Mouse (Mus musculus): Measurements from ENCODE around the gene Tcl1b2. TPM values are rescaled to one million over a fixed set of nuclear protein-coding genes. Genes with fewer than 3 reads are reported as not detected.

Gene Tcl1b2
- polyA plus RNA-seq (2016; fragmentation: Nextera tagmentation; extraction: Ambion mirVana), result not detected in 2 replicates

DNA sequence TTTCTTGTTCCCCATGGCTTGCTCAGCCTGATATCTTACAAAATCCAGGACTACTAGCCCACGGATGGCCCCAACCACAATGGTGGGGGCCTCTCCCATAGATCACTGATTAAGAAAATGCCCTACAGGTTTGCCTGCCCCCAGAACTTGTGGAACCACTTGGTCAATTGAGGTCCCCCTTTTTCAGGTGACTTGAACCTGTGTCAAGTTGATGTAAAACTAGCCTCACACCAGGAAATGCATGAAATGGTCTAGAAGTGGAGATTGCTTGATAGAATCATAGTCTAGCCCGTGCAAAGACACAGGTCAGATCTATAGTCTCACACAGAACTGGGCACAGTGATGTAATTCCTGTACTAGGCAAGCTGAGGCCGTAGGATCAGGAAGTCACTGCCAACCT, at the start of gene Tcl1b2:
TSS of gene Tcl1b2 (plus strand) at position 301 of the 400 bp plus-strand sequence.
- no peak for ATAC-seq (ENCODE audit: low FRiP score)
- no peak within 1 kb of the TSS for H3K9ac ChIP-seq
- no peaks in the 10 kb centered on the region for H3K9me3 ChIP-seq
- no peak within 1 kb of the TSS for H3K4me2 ChIP-seq
- WGBS, result 83% methylated on average over 3 of the region's 3 CpGs
- no peaks in the 10 kb centered on the region for H3K4me1 ChIP-seq
- no peak within 1 kb of the TSS for H3K27ac ChIP-seq
- H3K4me3 ChIP-seq (replicated peaks), result no peak within 1 kb of the TSS
- H3K36me3 ChIP-seq (replicated peaks), result no peaks in the 10 kb centered on the region
- H3K27me3 ChIP-seq, result no peaks in the 10 kb centered on the region

DNA sequence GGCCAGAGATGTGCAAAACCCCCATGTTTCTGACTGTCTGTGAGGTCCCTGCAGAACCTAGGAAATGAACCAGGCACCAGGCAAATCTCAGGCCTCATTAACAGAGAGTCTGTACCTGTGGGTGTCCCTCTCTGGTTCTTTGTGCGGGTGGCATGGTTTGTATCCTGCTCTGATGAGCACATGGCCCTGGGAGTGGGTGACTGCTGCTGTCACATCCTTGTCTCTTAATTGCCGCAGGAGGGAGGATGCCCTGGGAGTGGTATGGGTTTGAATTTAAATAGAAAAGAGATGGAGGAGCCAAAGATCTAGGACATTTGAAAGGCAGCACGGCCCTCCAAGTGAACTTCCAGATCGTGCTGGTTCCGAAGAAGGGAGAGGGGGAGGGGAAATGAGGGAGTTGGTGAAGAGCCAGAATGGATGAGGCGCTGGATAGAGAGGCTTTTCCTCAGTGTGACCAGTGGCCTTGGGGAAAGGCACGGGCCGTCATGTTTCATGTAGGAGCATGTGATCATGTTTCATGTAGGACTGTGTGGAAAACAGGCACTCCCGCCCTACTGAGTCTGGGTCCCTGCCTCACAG, 46.3 kb upstream of the Tcl1b2 start:
- no peak for ATAC-seq (ENCODE audit: low FRiP score)
- no peaks in the 10 kb centered on the region for H3K36me3 ChIP-seq (replicated peaks)
- no peaks in the 10 kb centered on the region for H3K9me3 ChIP-seq
- 58% methylated on average over 9 of the region's 9 CpGs for WGBS
- H3K4me2 ChIP-seq, result no peak overlapping the region
- H3K9ac ChIP-seq, result no peak overlapping the region; the same call in 1 of the 2 replicates
- H3K4me1 ChIP-seq, result peaks cover 10% of the 10 kb centered on the region
- no peak overlapping the region for H3K27ac ChIP-seq
- H3K27me3 ChIP-seq, result peaks cover 6% of the 10 kb centered on the region; the same call in 1 of the 2 replicates
- no peak overlapping the region for H3K4me3 ChIP-seq (replicated peaks)

- H3K4me1 ChIP-seq, result peaks cover 10% of the 10 kb centered on the region
- H3K9ac ChIP-seq, result no peak overlapping the region
- no peaks in the 10 kb centered on the region for H3K9me3 ChIP-seq
- 0 out of 2 replicates have a peak, but pooled peaks have one; percentile 44 for ATAC-seq (ENCODE audit: low FRiP score)
- H3K4me3 ChIP-seq (replicated peaks), result no peak overlapping the region
- H3K4me2 ChIP-seq, result no peak overlapping the region
- peaks cover 6% of the 10 kb centered on the region; the same call in 1 of the 2 replicates for H3K27me3 ChIP-seq
- H3K36me3 ChIP-seq (replicated peaks), result no peaks in the 10 kb centered on the region
- WGBS, result 55% methylated on average over 8 of the region's 8 CpGs
- H3K27ac ChIP-seq, result no peak overlapping the region
Observed at GRCm38 (mm10) chr12:105102901-105103300, 42.9 kb upstream of the Tcl1b2 start.

DNA sequence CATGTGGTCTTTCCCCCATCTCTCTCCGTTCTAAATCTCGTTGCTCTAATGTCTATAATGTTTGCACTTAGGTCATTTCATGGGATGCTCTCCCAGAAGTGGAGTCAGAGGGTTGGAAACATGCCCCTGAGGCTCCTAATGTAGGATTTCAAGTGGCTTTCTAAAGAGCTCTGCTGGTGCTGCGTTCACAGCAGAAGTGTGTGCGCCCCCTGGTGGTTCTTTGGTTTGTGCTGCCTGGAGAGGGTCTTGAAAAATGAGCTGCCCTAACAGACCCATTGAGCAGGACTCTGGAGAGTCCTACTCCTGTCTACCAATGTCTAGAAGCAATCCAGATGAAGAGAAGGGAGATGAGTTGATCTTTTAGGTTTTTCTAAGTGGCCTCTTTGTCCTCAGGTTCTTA, 41.8 kb upstream of the Tcl1b2 start:
- Histone ChIP-seq H3K9me3 (no peaks in the 10 kb centered on the region), H3K36me3 (replicated peaks) (no peaks in the 10 kb centered on the region), H3K9ac (no peak overlapping the region), H3K27ac (no peak overlapping the region), H3K4me1 (peaks cover 10% of the 10 kb centered on the region), H3K4me3 (replicated peaks) (no peak overlapping the region), H3K4me2 (no peak overlapping the region), H3K27me3 (peaks cover 6% of the 10 kb centered on the region; the same call in 1 of the 2 replicates)
- no peak for ATAC-seq (ENCODE audit: low FRiP score)
- 9% methylated on average over 4 of the region's 4 CpGs for WGBS

DNA sequence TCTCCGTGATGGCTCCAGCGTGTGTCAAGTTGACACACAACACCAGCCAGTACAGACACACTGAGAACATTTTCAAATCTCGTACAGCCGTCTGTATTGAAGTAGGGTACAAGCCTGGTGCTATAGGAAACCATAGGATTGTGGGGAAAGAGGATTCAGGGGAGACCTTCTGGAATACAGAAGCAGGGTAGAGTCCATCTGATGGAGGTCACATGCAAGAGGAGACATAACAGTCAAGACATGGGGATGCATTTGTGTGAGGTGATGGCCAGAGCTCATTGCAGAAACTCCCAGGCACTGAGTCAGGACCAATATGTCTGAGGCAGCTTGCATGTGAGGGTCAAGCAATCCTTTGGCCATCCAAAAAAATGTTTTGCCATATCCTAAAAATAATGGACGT, 40.5 kb upstream of the Tcl1b2 start:
- H3K4me3 ChIP-seq (replicated peaks), result no peak overlapping the region

DNA sequence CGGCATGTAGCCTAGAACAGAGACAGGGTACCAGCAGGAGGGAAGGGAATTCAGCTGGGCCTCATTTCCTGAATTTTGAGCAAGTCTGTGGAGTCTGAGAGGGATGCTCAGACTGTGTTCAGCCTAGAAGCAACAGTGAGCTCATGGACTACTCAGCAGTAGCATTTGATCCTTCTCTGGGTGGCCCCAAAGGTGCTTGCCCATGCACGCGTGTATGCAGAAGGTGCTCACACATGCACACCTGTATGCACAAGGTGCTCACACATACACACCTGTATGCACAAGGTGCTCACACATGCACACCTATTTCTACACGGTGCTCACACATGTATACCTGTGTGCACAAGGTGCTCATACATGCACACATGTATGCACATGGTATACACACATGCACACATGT, 37.0 kb upstream of the Tcl1b2 start:
- 91% methylated on average over 4 of the region's 4 CpGs for WGBS
- no peaks in the 10 kb centered on the region; the same call in 1 of the 2 replicates for H3K27me3 ChIP-seq

More for the DNA sequence above, 40.5 kb upstream of the Tcl1b2 start:
- no peak for ATAC-seq (ENCODE audit: low FRiP score)
- WGBS, result 85% methylated on average over 5 of the region's 5 CpGs
- H3K4me1 ChIP-seq, result peaks cover 10% of the 10 kb centered on the region
- H3K27ac ChIP-seq, result no peak overlapping the region
- no peaks in the 10 kb centered on the region for H3K36me3 ChIP-seq (replicated peaks)
- H3K27me3 ChIP-seq, result peaks cover 6% of the 10 kb centered on the region; the same call in 1 of the 2 replicates
- H3K9ac ChIP-seq, result no peak overlapping the region
- no peak overlapping the region for H3K4me2 ChIP-seq
- H3K9me3 ChIP-seq, result no peaks in the 10 kb centered on the region

GRCm38 (mm10) chr12:105109406-105109805, 36.4 kb upstream of the Tcl1b2 start:
- no peak for ATAC-seq (ENCODE audit: low FRiP score)
- no peak overlapping the region for H3K9ac ChIP-seq
- H3K27ac ChIP-seq, result no peak overlapping the region
- H3K4me1 ChIP-seq, result peaks cover 3% of the 10 kb centered on the region
- 76% methylated on average over 3 of the region's 3 CpGs for WGBS
- no peak overlapping the region for H3K4me3 ChIP-seq (replicated peaks)
- H3K36me3 ChIP-seq (replicated peaks), result no peaks in the 10 kb centered on the region
- H3K9me3 ChIP-seq, result no peaks in the 10 kb centered on the region
- H3K27me3 ChIP-seq, result no peaks in the 10 kb centered on the region; the same call in 1 of the 2 replicates
- no peak overlapping the region for H3K4me2 ChIP-seq

More for the DNA sequence above, 37.0 kb upstream of the Tcl1b2 start:
- Histone ChIP-seq H3K27ac (no peak overlapping the region), H3K4me1 (peaks cover 3% of the 10 kb centered on the region), H3K4me3 (replicated peaks) (no peak overlapping the region), H3K4me2 (no peak overlapping the region), H3K9me3 (no peaks in the 10 kb centered on the region), H3K9ac (no peak overlapping the region), H3K36me3 (replicated peaks) (no peaks in the 10 kb centered on the region)
- ATAC-seq (ENCODE audit: low FRiP score), result no peak

GRCm38 (mm10) chr12:105109812-105110211, 36.0 kb upstream of the Tcl1b2 start:
- no peak overlapping the region for H3K4me2 ChIP-seq
- no peak for ATAC-seq (ENCODE audit: low FRiP score)
- WGBS, result 84% methylated on average over 4 of the region's 4 CpGs

GRCm38 (mm10) chr12:105112321-105112988, 33.4 kb upstream of the Tcl1b2 start:
- H3K9ac ChIP-seq, result no peak overlapping the region
- no peak overlapping the region for H3K27ac ChIP-seq

More at GRCm38 (mm10) chr12:105109812-105110211, 36.0 kb upstream of the Tcl1b2 start:
- Histone ChIP-seq H3K9ac (no peak overlapping the region), H3K36me3 (replicated peaks) (no peaks in the 10 kb centered on the region), H3K27ac (no peak overlapping the region), H3K9me3 (no peaks in the 10 kb centered on the region), H3K4me3 (replicated peaks) (no peak overlapping the region), H3K4me1 (peaks cover 3% of the 10 kb centered on the region), H3K27me3 (no peaks in the 10 kb centered on the region; the same call in 1 of the 2 replicates)

DNA sequence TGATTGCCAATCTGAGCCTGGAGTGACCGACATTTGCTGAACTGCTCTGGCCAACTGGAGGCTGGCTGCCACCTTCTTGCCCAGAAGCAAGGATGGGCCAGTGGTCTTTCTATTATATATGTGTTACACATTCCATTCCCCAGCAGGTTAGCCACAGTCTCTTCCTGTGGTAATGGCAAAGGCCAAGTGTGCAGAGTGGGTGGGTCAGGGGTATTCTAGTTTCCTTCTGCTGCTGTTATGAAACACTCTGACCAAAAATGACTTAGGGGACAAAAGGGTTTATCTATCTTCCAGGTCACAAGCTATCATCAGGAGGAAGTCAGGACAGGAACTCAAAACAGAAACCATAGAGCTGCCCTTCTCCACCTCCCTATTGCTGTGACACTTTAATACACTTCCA, 29.2 kb upstream of the Tcl1b2 start:
- WGBS, result 90% methylated on average over 1 of the region's 1 CpGs
- ATAC-seq (ENCODE audit: low FRiP score), result no peak
- Histone ChIP-seq H3K4me1 (peaks cover 3% of the 10 kb centered on the region), H3K36me3 (replicated peaks) (no peaks in the 10 kb centered on the region), H3K9ac (no peak overlapping the region), H3K27me3 (no peaks in the 10 kb centered on the region), H3K4me3 (replicated peaks) (no peak overlapping the region), H3K4me2 (no peak overlapping the region), H3K9me3 (no peaks in the 10 kb centered on the region), H3K27ac (no peak overlapping the region)

More at GRCm38 (mm10) chr12:105112321-105112988, 33.4 kb upstream of the Tcl1b2 start:
- H3K36me3 ChIP-seq (replicated peaks), result no peaks in the 10 kb centered on the region
- WGBS, result 69% methylated on average over 13 of the region's 13 CpGs
- H3K9me3 ChIP-seq, result no peaks in the 10 kb centered on the region
- no peak overlapping the region for H3K4me3 ChIP-seq (replicated peaks)
- H3K4me1 ChIP-seq, result peaks cover 3% of the 10 kb centered on the region
- no peak overlapping the region for H3K4me2 ChIP-seq
- no peaks in the 10 kb centered on the region; the same call in 1 of the 2 replicates for H3K27me3 ChIP-seq
- ATAC-seq (ENCODE audit: low FRiP score), result no peak

GRCm38 (mm10) chr12:105125362-105125761, 20.5 kb upstream of the Tcl1b2 start:
- no peaks in the 10 kb centered on the region for H3K9me3 ChIP-seq
- no peak overlapping the region for H3K27ac ChIP-seq
- no peaks in the 10 kb centered on the region for H3K36me3 ChIP-seq (replicated peaks)
- WGBS, result 88% methylated on average over 6 of the region's 6 CpGs
- no peaks in the 10 kb centered on the region for H3K27me3 ChIP-seq
- no peak for ATAC-seq (ENCODE audit: low FRiP score)
- H3K9ac ChIP-seq, result no peak overlapping the region
- no peak overlapping the region for H3K4me2 ChIP-seq
- no peaks in the 10 kb centered on the region for H3K4me1 ChIP-seq
- no peak overlapping the region for H3K4me3 ChIP-seq (replicated peaks)

DNA sequence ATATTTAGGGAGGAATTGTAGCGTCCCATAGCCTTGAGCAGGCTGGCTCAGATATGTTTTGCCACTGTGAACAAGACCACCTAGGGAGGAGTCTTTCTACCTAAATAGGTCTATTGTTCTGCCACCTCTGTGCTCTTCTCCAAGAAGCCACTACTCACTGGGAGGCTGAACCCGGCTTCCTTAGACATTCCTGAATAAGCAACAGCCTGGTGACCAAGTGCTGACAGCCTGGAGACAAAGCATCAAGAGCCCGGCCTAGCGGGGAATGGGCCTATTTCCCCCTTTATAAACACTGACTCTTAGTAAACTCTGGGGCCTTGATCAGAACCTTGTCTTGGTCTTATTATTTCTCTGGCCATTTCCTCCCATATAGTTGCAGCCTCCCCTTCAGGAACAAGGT, 19.3 kb upstream of the Tcl1b2 start:
- H3K4me3 ChIP-seq (replicated peaks), result no peak overlapping the region
- H3K36me3 ChIP-seq (replicated peaks), result no peaks in the 10 kb centered on the region
- no peak overlapping the region for H3K9ac ChIP-seq
- WGBS, result 39% methylated on average over 4 of the region's 4 CpGs
- no peak overlapping the region for H3K27ac ChIP-seq
- ATAC-seq (ENCODE audit: low FRiP score), result no peak
- no peaks in the 10 kb centered on the region for H3K27me3 ChIP-seq
- H3K4me1 ChIP-seq, result no peaks in the 10 kb centered on the region
- H3K4me2 ChIP-seq, result no peak overlapping the region
- no peaks in the 10 kb centered on the region for H3K9me3 ChIP-seq

Measured in forebrain, embryonic 12.5 days (tissue).